Mouse (Mus musculus): ENCODE data around the gene Blvrb.

Blvrb gene

GRCm38 (mm10) chr7:27448421-27449206 lies 836 bp downstream of the Blvrb start:
- DNase-seq (ENCODE audit: low spot score in 2 of 2): no peak

DNA sequence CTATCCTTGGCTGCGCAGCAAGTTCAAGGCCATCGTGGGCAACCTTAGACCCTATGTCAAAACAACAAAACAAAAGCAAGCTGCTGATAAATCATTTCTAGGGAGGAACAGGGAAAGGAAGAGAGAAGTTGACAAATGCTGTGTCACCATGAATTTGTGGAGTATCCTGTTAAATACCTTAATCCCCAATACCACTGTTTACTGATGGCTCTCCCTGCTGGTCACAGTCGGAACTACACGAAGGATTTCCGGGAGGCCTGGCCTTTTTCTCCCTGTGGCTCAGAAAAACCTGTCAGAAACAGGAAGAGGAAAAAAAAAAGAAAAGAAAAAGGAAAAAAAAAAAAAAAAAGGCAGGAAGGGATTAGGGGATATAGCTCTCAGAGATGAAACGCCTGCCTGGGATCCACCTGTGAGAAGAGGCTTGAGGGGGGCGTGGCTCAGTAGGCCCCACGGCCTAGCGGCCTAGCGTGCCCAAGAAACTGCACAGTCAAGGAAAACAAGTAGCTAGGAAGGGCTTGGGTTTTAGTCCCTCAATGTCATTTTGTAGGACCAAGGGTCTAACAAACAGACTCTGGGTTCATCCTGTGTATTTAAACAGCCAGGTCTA lies 1.6 kb downstream of the Blvrb start:
- DNase-seq (ENCODE audit: low spot score in 2 of 2): peak in 1 of 2 experiments; percentile 39

DNA sequence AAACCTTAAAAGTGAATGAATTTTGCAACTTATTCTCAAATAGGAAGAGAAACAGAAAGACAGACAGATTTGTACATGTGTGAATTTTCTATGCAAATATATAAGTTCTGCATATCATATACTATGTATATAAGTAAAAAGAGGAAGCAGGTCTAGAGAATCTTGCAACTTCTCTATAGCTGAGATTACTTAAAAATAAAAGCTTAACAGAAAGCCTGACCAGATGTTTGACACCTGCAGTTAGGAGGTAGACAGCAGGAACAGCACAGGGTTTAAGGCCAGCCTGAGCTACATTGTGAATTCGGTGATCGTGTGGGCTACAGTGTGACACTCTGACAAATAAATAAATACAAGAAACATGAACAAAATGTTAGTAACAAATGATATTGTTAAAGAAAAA lies 3.6 kb downstream of the Blvrb start:
- no peak for DNase-seq (ENCODE audit: low spot score in 2 of 2)

DNA sequence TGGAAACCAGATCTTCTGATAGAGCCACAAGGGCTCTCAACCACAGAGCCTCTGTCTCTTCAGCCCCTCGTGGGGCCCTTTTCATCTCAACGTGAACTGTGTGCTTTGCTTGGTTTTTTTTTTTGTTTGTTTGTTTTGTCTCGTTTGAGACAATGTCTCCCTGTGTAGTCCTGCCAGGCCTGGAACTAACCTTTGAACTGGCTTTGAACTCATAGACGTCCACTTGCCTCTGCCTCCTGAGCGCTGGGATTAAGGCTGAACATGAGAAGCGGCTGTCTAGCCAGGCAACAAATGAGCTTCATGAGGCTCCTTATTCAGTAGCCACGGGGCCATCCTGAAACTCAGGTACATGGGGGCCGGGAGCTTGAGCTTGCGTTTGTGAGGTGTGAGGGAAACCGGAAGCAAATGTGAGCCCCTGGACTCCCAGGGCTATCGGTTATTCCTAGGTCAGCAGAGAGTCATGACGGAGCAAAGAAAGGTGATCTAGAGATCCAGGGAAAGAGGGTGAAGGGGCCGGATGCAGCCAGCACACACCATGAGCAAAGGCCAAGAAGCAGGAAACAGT lies 4.5 kb downstream of the Blvrb start:
- DNase-seq (ENCODE audit: low spot score in 2 of 2): no peak

DNA sequence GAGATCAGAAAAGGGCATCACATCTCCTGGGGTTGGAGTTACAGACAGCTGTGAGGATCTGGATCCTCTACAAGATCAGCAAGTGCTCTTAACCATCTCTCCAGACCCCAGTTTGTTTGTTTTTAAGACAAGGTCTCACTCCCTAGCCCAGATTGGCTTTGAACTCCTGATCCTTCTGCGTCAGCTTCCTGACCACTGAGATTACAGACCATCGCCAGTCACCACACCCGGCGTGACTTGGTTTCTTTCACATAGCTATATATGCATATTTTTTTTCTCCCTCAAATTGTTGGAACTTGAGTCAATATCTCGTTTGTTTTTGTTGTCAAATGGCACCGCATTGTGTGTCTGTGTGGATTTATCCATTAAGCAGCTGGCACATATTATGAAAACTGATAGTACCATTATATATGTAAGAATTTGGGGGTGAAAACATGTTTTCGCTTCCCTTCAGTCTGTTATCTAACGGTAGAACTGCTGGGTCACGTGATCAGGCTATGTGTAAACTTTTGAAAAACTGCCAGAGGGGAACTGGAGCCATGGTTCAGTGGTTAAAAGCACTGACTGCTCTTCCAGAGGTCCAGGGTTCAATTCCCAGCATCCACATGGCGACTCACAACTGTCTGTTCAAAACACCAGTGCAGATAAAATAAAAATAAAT lies 6.8 kb downstream of the Blvrb start:
- DNase-seq (ENCODE audit: low spot score in 2 of 2): peak in 1 of 2 experiments; percentile 50

- DNase-seq (ENCODE audit: low spot score in 2 of 2): no peak
Measured at GRCm38 (mm10) chr7:27455273-27455672, 7.5 kb downstream of the Blvrb start.

- no peak for DNase-seq (ENCODE audit: low spot score in 2 of 2)
Measured at GRCm38 (mm10) chr7:27458614-27459013, 10.8 kb downstream of the Blvrb start.

- DNase-seq (ENCODE audit: low spot score in 2 of 2): no peak
Measured at GRCm38 (mm10) chr7:27459640-27460039, 11.9 kb downstream of the Blvrb start.

DNA sequence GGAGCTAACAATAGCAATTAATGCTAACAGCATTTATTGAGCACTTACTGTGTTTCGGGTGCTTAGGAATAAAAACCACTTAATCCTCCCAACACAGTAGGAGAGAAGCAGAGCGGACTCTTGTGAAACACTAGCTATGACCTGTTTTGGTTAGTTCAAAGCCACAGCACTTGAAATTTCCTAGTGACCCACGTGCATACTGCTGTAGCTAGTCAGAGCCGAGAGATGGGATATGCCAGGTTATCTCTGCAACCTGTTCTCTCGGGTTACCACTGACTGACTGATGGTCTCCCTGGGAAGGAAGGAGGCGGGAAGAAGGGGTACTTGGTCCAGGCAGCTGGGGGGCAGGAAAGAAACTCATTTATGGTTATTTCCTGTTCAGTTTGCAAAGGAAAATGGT lies 12.7 kb downstream of the Blvrb start:
- DNase-seq (ENCODE audit: low spot score in 2 of 2): no peak

- DNase-seq (ENCODE audit: low spot score in 2 of 2): no peak
Measured at GRCm38 (mm10) chr7:27467648-27468047, 19.9 kb downstream of the Blvrb start.

- no peak for DNase-seq (ENCODE audit: low spot score in 2 of 2)
Measured at GRCm38 (mm10) chr7:27471390-27472120, 23.8 kb downstream of the Blvrb start.

GRCm38 (mm10) chr7:27472596-27472995 lies 24.8 kb downstream of the Blvrb start:
- DNase-seq (ENCODE audit: low spot score in 2 of 2): peak in 1 of 2 experiments; percentile 18

- DNase-seq (ENCODE audit: low spot score in 2 of 2): peak; percentile 98 to 99
Measured at GRCm38 (mm10) chr7:27473156-27473834, 25.5 kb downstream of the Blvrb start, which contains the start of gene Sertad3. TSS of gene Sertad3 (plus strand) at chr7:27473768.

DNA sequence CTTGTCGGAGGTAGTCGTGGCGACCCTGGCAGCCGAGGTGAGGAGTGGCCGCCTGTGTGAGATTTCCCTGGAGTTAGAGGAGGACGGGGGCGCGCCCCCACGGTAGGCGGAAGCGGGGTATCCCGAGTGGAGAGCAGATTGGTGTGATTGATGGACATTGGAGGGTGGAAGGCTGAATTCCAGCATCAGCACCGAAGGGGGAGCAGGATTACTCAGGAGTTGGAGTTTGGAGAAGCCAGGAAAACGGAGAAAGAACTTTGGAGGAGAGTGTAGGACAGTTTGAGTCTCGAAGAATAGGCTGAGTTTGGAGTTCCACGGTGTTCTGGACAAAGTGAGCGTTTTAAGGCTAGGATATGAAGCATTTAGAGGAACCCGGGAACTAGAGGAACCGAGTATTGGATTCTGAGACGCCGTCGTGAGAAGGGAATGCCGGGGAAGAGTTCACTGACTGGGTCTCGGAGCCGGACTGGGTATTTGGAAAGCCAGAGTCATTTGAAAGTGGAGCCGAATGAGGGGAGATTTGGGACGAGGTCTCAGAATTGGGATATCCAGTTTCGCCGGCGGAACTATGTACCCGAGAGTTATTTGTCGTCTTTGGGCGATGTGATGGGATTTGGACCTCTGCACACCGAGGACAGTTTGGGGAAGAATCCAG lies 26.2 kb downstream of the Blvrb start:
- no peak for DNase-seq (ENCODE audit: low spot score in 2 of 2)

GRCm38 (mm10) chr7:27474490-27474954 lies 26.7 kb downstream of the Blvrb start:
- peak; percentile 97 for DNase-seq (ENCODE audit: low spot score in 2 of 2)

DNA sequence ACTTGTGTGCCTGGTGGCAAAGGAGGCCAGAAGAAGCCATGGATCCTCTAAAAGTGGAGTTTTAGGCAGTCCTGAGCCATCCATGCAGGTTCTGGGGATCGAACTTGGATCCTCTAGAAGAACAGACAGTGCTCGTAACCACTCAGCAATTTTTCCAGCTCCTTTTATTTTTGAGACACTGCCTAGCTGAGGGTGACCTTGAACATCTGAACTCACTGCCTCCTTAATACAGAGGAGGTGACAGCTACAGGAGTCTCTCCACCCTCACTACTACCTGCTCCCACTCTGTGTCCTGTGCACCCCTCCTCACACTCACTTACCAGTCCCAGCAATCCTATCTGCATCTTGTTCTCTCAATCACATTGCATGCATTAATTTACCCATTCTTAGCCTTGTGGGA lies 27.8 kb downstream of the Blvrb start:
- DNase-seq (ENCODE audit: low spot score in 2 of 2): no peak

GRCm38 (mm10) chr7:27476098-27476635 lies 28.4 kb downstream of the Blvrb start:
- DNase-seq (ENCODE audit: low spot score in 2 of 2): no peak

DNA sequence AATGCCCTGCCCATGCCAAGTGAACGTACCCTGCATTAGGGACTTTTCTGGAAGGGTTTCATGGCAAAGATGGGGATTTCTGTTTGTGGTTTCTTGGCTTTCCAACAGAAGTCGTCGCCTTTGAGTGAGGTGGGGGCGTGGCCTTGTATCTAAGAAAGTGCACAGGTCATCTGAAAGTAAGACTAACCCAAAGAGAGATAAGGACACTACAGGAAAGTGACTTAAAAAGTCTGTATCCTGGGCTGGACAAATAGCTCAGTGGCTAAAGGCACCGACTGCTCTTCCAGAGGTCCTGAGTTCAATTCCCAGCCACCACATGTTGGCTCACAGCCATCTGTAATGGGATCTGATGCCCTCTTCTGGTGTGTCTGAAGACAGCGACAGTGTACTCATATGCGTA lies 30.8 kb downstream of the Blvrb start:
- DNase-seq (ENCODE audit: low spot score in 2 of 2): no peak

DNA sequence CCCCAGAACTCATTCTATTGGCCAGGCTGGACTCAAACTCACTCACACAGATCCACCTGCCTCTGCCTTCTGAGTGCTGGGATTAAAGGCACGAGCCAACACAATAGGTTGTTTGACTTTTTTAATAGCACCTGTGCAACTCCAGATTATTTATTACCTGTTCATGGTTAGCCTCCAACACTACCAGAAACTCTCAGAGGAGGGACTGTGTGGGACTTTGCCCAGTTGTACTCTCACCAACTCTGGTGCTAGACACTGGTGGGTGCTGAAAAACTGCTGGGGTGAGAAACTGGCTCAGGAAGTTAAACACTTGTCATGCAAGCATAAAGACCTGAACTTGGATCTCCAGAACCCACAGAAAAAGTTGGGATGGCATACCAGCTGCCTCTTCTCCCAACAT lies 32.0 kb downstream of the Blvrb start:
- DNase-seq (ENCODE audit: low spot score in 2 of 2): no peak

- no peak for DNase-seq (ENCODE audit: low spot score in 2 of 2)
Measured at GRCm38 (mm10) chr7:27480506-27480905, 32.7 kb downstream of the Blvrb start.

Data from natural killer cell, adult 2 months (primary cell).